Comparison of ENCODE assay signal across 31 mouse cellular contexts in the genomic region with DNA sequence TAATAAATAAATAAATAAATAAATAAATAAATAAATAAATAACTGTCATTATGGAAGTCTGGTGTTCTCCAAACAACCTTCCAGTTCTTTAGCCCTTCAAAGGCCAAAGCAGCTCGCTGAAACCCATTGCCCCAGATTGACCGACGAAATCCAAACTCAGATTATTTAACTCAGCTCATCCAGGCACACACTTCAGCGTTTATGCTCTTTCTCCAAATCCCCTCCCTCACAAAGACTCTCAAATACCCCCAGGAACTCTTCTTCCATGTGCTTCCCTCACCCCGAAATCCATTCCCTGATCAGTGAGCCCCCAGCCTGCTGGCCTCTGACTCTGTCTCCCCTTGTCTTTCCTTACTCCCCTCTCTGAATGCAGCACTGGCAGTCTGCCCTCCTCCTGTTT.
DNase-seq lines count a peak whose midpoint lies in the region; ATAC-seq and TF ChIP-seq lines count a peak whose summit lies in the region.
"Had no signal": no experiment of that assay in that cellular context is flagged by ENCODE, and none has a peak within 500 bp of the region (broad histone marks: within the 10 kb centered on the region; RNA-seq: fewer than 3 reads in every experiment).

No protein-coding gene starts in this region.

- no peak for TF ChIP-seq POLR2A in brain, embryonic 14.5 days (IDR thresholded peaks at IDR 0.05; ENCODE audit: borderline replicate concordance, extremely low read depth, insufficient read depth, insufficient read length, poor library complexity, severe bottlenecking)

- 64% methylated on average over 5 of the region's 5 CpGs for WGBS in heart, embryonic 15.5 days
- 75% methylated on average over 5 of the region's 5 CpGs for WGBS in kidney, embryonic 16.5 days

- H3K4me1 ChIP-seq in heart, embryonic 15.5 days (replicated peaks): peaks cover 14% of the 10 kb centered on the region
- H3K4me1 ChIP-seq in kidney, embryonic 16.5 days (ENCODE audit: insufficient read depth, low read length): peaks cover 23% of the 10 kb centered on the region

- H3K36me3 ChIP-seq in heart, embryonic 15.5 days: no peaks in the 10 kb centered on the region
- H3K36me3 ChIP-seq in kidney, embryonic 16.5 days (ENCODE audit: insufficient read depth, low read length): no peaks in the 10 kb centered on the region
- H3K36me3 ChIP-seq: embryonic facial prominence, embryonic 10.5 days; embryonic facial prominence, embryonic 15.5 days; midbrain, embryonic 15.5 days; neural tube, embryonic 12.5 days had no signal

- no peaks in the 10 kb centered on the region for H3K9me3 ChIP-seq in heart, embryonic 15.5 days (replicated peaks)
- H3K9me3 ChIP-seq in kidney, embryonic 16.5 days (ENCODE audit: low read length): no peaks in the 10 kb centered on the region
- H3K9me3 ChIP-seq: embryonic facial prominence, embryonic 10.5 days; embryonic facial prominence, embryonic 15.5 days; midbrain, embryonic 15.5 days; neural tube, embryonic 12.5 days had no signal

- H3K4me2 ChIP-seq in heart, embryonic 15.5 days: no peak overlapping the region
- H3K4me2 ChIP-seq in kidney, embryonic 16.5 days (replicated peaks; ENCODE audit: low read depth, low read length): no peak overlapping the region
- H3K4me2 ChIP-seq: embryonic facial prominence, embryonic 15.5 days; hindbrain, embryonic 14.5 days; midbrain, embryonic 15.5 days; neural tube, embryonic 12.5 days had no signal

- TF ChIP-seq CTCF in brain, embryonic 14.5 days (IDR thresholded peaks at IDR 0.05; ENCODE audit: borderline replicate concordance, extremely low read depth, insufficient read depth, insufficient read length): no peak

- no peak overlapping the region for H3K4me3 ChIP-seq in heart, embryonic 15.5 days
- no peak overlapping the region for H3K4me3 ChIP-seq in kidney, embryonic 16.5 days (ENCODE audit: low read length)
- H3K4me3 ChIP-seq: embryonic facial prominence, embryonic 10.5 days; embryonic facial prominence, embryonic 15.5 days; gastrocnemius, adult 2 months; midbrain, embryonic 15.5 days; myocyte; neural tube, embryonic 12.5 days had no signal

- peak; percentile 51 for DNase-seq in heart, adult 11 months
- DNase-seq in heart, postnatal 25 days (ENCODE audit: low spot score): no peak
- DNase-seq in heart, adult 8-10 months (ENCODE audit: low spot score): no peak
- DNase-seq in kidney, adult 11 months: no peak
- peak; percentile 14 for DNase-seq in brain, embryonic 14.5 days (ENCODE audit: low read depth)
- DNase-seq: adrenal gland, postnatal 25 days; cerebellum, adult 18-20 months; cerebellum, postnatal 25 days; gastrocnemius, adult 2 months; gastrocnemius, postnatal 36 days; heart, postnatal 4 days; kidney, adult 2 months; kidney, postnatal 25 days; liver; lung, adult 2 months; lung, postnatal 10 days; right cerebral cortex, adult 18-20 months; spleen, adult 18-20 months; thymus, adult 2 months; thymus, postnatal 36 days had no signal

- intact Hi-C loops in heart, postnatal 25 days (cut with DNase I): no loop called here

- no peak overlapping the region for H3K9ac ChIP-seq in heart, embryonic 15.5 days
- no peak overlapping the region for H3K9ac ChIP-seq in kidney, embryonic 16.5 days (replicated peaks; ENCODE audit: low read length)
- H3K9ac ChIP-seq: embryonic facial prominence, embryonic 15.5 days; hindbrain, embryonic 14.5 days; liver, embryonic 14.5 days; midbrain, embryonic 15.5 days; neural tube, embryonic 12.5 days had no signal

- peak overlapping the region; percentile 67 for H3K27ac ChIP-seq in heart, embryonic 15.5 days
- H3K27ac ChIP-seq in kidney, embryonic 16.5 days (ENCODE audit: low read length): peak overlapping the region; percentile 63; the same call in 1 of the 2 replicates
- H3K27ac ChIP-seq: embryonic facial prominence, embryonic 10.5 days; gastrocnemius, adult 2 months; hindbrain, embryonic 14.5 days; liver, embryonic 14.5 days; macrophage; midbrain, embryonic 15.5 days; neural tube, embryonic 12.5 days had no signal

- H3K27me3 ChIP-seq in heart, embryonic 15.5 days: no peaks in the 10 kb centered on the region
- no peaks in the 10 kb centered on the region for H3K27me3 ChIP-seq in kidney, embryonic 16.5 days (ENCODE audit: insufficient read depth, low read length)
- H3K27me3 ChIP-seq: embryonic facial prominence, embryonic 15.5 days; midbrain, embryonic 15.5 days; neural tube, embryonic 12.5 days had no signal

- ATAC-seq in heart, embryonic 15.5 days (replicated peaks; ENCODE audit: insufficient number of reproducible peaks, insufficient read depth, low FRiP score, low read depth): no peak
- no peak for ATAC-seq in kidney, embryonic 16.5 days (ENCODE audit: low FRiP score, low TSS enrichment)
- ATAC-seq: inflammation-experienced regulatory T-cells, adult 6 months had no signal

Comparison
In these comparisons a context has a peak if more than half of its experiments do, and no peak if none do; other contexts are left out.
1. DNase-seq: peak in heart, adult 11 months (single experiment) and brain, embryonic 14.5 days (single experiment); none in heart, postnatal 25 days (single experiment), heart, adult 8-10 months (single experiment) and kidney, adult 11 months (single experiment).